Mouse (Mus musculus): Measurements from ENCODE around the gene Hs3st3a1. TPM values are rescaled to one million over a fixed set of nuclear protein-coding genes. Genes with fewer than 3 reads are reported as not detected.

Hs3st3a1 gene
- polyA plus RNA-seq, 1 experiment from 2014 or later = 0.21 TPM

- DNase-seq (ENCODE audit: low spot score) = no peak
These were observed 54.7 kb downstream of the Hs3st3a1 start for GRCm38 (mm10) chr11:64489587-64490433.

DNA sequence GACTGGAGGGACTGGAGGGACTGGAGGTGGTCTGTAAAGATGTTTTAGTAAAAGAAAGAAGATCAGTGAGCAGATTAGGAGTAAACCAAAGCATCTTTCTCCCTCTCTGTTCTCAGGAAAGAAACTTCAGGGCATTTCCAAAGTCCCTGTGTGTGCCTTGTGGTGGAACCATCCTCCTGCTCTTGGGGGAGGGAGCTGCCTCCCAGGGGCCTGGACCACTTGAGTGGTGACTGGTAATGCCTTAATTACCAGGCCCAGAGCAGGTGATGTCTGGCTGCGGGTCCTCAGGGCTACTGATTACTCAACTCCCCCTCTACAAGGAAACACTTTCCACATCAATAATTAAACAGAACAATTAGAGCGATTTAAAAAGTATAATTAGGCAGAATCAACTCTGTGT lies 59.3 kb downstream of the Hs3st3a1 start:
- no peak for DNase-seq (ENCODE audit: low spot score)

DNA sequence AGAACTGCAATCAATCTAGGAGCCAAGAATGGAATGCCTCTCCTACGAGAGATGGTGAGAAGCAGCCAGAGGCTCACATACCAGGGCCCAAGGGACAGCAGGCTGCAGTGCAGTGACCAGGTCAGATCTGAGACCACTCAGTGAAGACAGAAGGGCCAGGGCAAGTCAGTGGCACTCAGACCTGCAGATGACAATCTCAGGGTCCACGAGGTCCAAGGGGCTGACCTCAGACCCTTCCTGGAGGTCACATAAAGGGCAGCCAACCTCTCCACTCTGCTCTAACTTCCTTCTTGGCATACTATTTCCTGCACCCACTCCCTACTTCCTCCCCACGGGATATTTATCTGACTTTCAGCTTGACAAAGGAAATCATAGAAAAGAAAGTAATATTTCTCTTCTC lies 60.8 kb downstream of the Hs3st3a1 start:
- DNase-seq (ENCODE audit: low spot score) = no peak

DNA sequence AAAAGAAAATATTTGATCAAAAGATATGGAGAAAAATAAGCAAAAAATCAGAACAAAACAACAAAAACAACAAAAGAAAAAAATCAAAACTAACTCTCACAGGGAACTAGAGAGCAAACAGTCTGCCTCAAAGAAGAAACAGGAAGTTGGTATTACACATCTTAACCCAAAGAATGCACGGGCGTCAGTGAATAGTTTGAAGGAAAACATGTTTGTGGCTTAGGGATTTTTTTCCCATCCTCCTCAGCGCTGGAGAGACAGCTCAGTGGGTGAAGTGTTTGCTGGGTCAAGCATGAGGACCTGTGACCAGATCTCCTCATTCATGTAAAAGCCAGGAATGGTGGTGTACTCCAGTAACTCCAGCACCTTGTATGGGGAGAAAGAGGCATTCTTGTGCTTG lies 61.5 kb downstream of the Hs3st3a1 start:
- DNase-seq (ENCODE audit: low spot score) = no peak

- no peak for DNase-seq (ENCODE audit: low spot score)
These were observed 65.5 kb downstream of the Hs3st3a1 start for GRCm38 (mm10) chr11:64500536-64501112.

DNA sequence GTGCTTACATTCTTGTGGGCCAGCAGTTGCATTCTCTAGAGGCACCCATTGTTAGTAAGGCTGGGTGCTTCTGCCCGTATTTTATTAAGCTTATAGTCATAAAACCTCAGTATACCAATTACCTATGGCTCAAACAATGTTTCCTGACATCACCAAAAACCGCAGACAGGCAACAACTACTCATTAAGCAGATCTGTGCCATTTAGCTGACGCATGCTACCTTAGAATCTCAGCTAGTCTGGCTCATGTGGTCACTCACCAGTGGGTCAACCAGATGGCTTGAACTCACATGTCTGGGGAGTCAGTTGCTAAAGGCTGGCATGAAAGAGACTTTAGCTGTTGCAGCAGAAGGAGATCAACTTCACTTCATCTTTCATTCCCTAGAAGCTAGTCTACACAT lies 67.9 kb downstream of the Hs3st3a1 start:
- DNase-seq (ENCODE audit: low spot score) = no peak

- DNase-seq (ENCODE audit: low spot score) = no peak
These were observed 70.8 kb downstream of the Hs3st3a1 start for GRCm38 (mm10) chr11:64505924-64506323.

DNA sequence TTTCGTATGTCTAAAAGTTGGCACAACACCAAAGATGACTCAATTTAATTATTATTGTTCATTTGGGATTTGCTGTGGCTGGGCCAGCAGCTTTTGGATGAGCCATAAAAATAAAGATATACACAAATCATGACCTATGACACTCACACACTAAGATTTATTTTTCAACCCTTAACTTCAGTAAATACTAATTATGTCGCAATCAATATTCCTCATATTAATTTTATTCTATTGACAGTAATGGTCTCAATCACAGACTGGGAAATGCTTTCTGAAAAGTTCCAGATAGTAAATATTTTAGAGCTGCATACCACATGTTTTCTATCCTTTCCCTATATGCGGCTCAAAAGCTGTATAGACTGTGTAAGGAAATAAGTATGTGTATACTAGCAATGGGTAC lies 71.9 kb downstream of the Hs3st3a1 start:
- DNase-seq (ENCODE audit: low spot score) = no peak

DNA sequence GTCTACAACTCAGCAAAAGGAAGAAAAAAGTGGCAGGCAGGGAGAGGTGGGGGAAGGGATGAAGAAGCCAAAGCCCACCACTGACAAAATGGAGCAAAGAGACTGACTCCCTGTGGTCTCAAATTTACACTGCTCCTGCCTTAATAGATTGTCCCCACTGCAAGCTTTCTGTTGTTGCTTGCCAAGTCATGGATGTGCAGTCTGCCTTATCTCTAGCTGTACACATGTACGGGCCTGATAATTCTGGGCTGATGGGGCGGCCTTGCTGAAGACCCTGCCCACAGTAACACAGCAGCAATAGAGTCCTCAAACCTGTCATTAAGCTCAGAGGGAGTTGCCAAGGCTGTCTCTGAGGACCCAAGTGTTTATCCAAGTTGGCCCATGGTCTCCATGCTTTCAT lies 74.0 kb downstream of the Hs3st3a1 start:
- DNase-seq (ENCODE audit: low spot score) = no peak

GRCm38 (mm10) chr11:64512301-64512700 lies 77.2 kb downstream of the Hs3st3a1 start:
- no peak for DNase-seq (ENCODE audit: low spot score)

GRCm38 (mm10) chr11:64513419-64513818 lies 78.3 kb downstream of the Hs3st3a1 start:
- no peak for DNase-seq (ENCODE audit: low spot score)

DNA sequence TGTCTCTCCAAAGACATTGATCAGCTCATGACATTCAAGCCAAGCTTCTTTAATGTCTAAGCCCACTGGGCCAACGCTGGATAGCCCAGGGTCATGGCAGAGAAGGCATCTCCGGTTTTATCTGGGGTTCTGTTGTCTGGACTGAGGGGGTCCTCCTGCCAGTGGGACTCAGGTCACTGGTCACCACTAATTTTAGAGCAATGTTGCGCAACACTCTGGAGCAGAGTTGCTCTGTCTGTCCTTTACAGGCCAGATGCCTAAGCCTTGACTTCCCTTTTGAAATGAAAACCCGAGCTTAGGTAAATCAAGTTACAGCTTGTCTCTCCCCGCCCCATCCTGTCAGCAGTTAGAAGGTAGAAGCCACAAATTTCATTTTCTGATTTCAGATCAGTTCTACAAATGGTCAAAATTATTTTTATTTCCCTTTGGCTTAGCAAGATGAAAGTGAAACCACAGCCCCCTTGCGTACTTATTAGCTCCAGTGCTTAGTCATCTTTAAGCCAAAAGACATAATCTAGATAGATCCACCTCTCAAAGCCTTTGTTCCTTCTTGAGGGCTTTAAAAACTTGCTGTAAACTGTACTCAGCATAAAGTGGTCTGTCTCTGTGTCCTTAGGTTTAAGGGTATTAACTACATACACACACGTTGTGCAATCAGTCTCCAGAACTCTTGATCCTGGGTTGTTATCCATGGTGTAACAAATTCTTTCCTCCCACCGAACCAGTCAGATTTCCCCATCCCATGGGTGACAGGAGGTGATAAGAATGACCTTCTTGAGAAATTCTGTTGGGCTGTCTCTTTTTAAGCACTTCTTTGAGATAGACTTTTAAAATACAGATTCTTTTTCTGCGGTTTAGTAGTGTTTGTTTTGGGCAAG lies 81.8 kb downstream of the Hs3st3a1 start:
- DNase-seq (ENCODE audit: low spot score) = no peak

- no peak for DNase-seq (ENCODE audit: low spot score)
These were observed 83.2 kb downstream of the Hs3st3a1 start for GRCm38 (mm10) chr11:64518146-64518841.

GRCm38 (mm10) chr11:64523993-64524570 lies 89.0 kb downstream of the Hs3st3a1 start:
- DNase-seq (ENCODE audit: low spot score) = no peak

DNA sequence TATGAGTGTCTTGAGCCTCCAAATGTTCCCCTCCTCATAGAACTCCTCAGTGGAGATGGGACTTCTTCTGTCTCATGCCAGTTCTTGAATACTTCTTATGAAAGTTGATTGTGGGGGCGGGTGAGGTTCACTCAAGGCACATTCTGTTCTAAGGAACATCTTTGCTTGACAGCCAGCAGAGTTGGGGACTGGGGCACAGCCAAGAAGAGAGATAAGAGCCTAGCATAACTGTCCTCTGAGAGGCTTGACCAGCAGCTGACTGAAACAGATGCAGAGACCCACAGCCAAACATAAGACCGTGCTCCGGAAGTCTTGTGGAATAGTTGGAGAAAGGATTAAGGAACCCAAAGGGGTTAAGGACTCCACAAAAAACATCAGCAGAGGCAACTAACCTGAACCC lies 102.1 kb downstream of the Hs3st3a1 start:
- no peak for DNase-seq (ENCODE audit: low spot score)

GRCm38 (mm10) chr11:64541866-64542265 lies 106.7 kb downstream of the Hs3st3a1 start:
- DNase-seq (ENCODE audit: low spot score) = no peak

- DNase-seq (ENCODE audit: low spot score) = no peak
These were observed 107.2 kb downstream of the Hs3st3a1 start for GRCm38 (mm10) chr11:64542335-64542734.

DNA sequence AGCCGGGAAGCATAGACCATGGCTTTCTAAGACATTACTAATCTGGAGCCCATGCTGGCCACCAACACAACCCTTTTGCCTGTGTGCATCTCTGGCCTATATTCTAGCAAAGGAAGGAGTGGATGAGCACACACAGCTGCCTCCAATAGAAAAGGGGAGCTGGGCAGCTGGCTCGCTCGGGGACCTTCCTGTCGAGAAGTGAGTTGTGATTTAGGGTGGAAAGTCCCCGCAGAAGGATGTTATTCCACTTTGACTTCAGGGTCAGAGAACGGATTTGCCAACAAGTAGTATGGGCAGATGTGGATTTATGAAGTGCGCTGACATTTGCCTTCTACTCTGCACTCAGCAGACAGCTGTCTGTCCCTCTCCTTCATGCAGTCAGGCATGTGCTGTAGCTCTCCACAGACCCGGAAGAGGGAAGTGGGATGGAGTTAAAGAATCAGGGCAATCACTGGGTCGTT lies 108.1 kb downstream of the Hs3st3a1 start:
- DNase-seq (ENCODE audit: low spot score) = no peak

DNA sequence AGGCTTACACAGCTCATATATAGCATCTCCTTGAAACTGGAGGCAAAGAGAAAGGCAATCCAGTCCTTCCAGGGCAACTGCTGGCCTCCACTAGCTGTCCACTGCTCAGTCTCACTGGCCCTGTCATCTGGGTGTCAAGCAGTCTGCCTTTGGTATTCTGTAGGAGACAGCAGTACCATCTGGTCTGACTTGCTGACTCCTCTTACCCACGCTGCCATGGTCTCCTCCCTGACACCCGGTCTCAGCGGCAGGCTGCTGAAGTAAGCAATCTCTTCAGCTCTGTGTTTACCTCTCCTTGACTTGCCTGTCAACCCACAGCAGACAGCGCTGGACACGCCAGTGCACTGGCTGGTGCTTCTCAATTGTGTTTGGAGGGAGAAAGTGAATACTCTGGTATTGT lies 109.1 kb downstream of the Hs3st3a1 start:
- no peak for DNase-seq (ENCODE audit: low spot score)

DNA sequence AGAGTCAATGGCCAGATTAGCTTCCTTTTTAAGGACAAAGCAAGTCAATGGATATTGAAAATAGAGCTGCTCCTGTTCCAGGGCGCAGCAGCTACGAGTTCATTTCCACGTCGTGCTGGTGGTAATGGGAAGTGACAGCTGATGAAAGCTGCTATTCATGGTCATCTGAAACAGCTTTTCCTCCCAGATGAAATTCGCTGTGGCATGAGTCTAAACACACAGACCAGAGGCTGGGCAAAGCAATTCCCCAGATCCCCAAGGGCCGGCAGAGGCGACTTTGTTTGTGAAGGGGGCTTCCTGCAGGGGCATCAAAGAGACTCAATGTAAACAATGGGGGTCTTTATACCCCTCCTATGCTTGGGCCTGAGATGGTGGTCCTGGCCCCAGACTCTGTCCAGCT lies 114.2 kb downstream of the Hs3st3a1 start:
- DNase-seq (ENCODE audit: low spot score) = no peak

- no peak for DNase-seq (ENCODE audit: low spot score)
These were observed 114.8 kb downstream of the Hs3st3a1 start for GRCm38 (mm10) chr11:64549955-64550354.

Data from thymus, postnatal 0 days (tissue).